Mouse (Mus musculus) 3134 (cell line): ENCODE results near the gene Olfr1118.
"Not testable (repeated sequence)": the region's sequence is repeated elsewhere in the genome, so short reads cannot be mapped to it uniquely, and the experiment has no call there.

Source experiments
- DNase-seq: peaks from one replicate; pipeline ENCODE4 v3.0.0-alpha.2; 2011; ENCODE audit warnings: low spot score; ENCODE audit not compliant: insufficient read length; ENCODE audit errors: extremely low read depth

Gene Olfr1118

DNA sequence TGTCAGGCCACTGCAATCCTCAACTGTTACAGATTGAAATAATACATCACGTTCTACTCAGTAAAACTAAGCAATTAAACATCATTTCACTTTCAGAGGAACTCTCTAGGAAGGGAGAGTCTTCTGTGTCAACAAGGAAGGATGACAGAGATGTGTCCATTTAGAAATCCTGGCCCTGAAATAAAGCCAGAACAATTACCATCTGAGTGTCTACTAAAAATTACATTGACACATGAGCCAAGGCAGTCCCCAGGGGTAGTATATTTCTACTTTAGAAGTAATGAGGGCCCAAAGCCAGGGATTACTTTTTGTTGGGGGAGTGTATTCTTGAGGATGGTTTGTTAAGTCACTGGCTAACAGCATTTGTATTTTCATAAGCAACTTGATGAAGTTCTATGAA is at the start of gene Olfr1118:
Gene Olfr1118, plus strand, starts transcription at position 301 of the 400 bp plus-strand sequence.
- no peak for DNase-seq

DNA sequence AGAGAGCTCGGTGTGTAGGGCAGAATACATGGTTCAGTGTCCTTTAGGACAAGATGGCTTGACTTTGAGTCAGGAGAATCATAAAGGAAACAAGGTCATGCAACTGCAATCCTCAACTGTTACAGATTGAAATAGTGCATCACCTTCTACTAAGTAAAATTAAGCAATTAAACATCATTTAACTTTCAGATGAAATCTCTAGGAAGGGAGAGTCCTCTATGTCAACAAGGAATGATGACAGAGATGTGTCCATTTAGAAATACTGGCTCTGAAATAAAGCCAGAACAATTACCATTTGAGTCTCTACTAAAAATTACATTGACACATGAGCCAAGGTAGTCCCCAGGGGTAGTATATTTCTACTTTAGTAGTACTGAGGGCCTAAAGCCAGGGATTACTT is 40.1 kb upstream of the Olfr1118 start, which contains the start of gene Olfr1116:
Gene Olfr1116, plus strand, starts transcription at position 301 of the 400 bp plus-strand sequence.
- no peak for DNase-seq

DNA sequence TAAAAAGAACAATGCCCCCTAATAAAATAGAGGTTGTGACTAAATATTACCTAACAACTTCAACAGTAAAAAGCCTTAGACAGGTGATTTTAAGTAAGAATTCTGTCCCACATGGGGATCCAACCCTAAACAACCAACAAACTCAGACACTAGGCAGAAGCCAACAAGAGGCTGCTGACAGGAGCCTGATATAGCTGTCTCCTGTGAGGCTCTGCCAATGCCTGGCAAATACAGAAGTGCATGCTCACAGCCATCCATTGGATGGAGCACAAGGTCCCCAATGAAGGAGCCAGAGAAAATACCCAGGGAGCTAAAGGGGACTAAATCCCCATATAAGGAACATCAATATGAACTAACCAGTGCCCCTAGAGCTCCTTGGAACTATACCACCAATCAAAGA is 13.4 kb upstream of the Olfr1118 start:
- not testable (repeated sequence) for DNase-seq

DNA sequence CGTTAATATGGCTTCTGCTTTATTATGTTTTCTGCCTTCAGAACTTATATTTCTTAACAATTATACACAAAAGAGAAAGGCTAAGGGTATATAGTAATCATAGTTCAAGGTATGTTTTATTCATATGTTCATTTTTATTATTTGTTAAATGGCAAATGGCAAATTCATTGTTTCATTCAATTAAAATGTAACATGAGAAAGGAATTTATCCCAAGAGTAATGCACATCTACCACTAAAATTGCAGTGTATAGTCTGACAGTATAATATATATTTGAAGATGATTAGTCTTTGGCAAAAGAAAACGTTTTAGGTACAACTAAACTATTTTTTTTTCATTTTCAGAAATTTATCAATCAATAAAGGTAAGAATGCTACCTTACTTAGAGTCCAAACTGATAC is 47.1 kb downstream of the Olfr1118 start, which contains the start of gene Olfr1120:
Gene Olfr1120, plus strand, starts transcription at position 301 of the 400 bp plus-strand sequence.
- DNase-seq: no peak

DNA sequence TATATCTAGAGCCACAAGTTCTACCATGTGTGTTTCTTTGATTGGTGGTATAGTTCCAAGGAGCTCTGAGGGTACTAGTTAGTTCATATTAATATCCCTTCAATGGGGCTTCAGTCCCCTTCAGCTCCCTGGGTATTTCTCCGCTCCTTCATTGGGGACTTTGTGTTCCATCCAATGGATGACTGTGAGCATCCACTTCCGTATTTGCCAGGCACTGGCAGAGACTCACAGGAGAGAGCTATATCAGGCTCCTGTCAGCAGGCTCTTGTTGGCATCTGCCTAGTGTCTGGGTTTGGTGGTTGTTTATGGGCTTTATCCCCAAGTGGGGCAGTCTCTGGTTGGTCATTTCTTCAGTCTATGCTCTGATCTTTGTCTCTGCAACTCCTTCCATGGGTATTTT is 52.7 kb downstream of the Olfr1118 start:
- DNase-seq: not testable (repeated sequence)
